Mouse (Mus musculus) thymus, adult 2 months (tissue): ENCODE results near the gene Dab1.

ENCODE experiments used
- CTCF ChIP-seq: fragments of 200-500 bp; IDR thresholded peaks from 2 replicates; pipeline ENCODE4 v1.5.1; 2012; ENCODE audit warnings: mild to moderate bottlenecking, control low read depth, low read length, moderate library complexity, borderline replicate concordance; ENCODE audit not compliant: control insufficient read depth, poor library complexity, insufficient read depth; ENCODE audit errors: extremely low read depth
- POLR2A ChIP-seq: fragments of 200-500 bp; IDR thresholded peaks from 2 replicates; pipeline ENCODE4 v1.6.1; 2012; ENCODE audit warnings: mild to moderate bottlenecking, low read length, control low read depth, moderate library complexity; ENCODE audit not compliant: control insufficient read depth, poor library complexity, insufficient read depth; ENCODE audit errors: extremely low read depth

DNA sequence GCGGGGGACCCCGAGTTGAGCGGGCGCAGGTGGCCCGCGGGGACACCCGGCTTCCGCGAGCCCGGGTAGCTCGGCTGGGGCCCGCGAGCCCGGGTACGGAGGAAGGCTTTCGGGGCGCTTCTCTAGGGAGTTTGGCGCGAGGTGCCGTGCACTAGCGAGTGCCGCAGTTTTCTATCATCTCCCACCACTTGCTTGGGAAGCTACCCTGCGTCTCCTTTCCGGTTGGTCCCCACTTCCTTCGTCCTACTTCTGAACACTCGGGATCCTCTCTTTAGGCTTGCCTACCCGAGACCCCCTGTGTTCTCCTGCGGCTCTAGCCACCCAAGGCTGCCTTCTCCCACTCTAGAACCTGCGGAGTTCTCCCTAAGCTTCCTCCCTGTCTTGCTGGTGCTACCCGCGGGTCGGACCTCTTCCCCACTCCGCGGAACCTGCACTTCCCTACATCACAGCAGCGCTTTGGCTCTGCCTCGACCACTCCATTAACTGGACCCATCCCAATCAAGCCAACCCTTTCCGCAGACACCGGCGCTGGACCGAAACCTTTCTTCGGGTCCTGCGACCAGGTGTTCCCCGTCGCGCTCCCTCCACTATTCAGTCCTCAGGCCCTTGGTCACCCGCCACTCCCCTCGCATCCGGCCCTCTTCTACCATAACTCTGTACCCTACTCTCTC lies 748.7 kb downstream of the Dab1 start:
- TF ChIP-seq POLR2A (no peak), CTCF (no peak)
